Mouse (Mus musculus) embryonic facial prominence, embryonic 14.5 days (tissue): ENCODE data around the gene Ddhd1. TPM values are rescaled to one million over a fixed set of nuclear protein-coding genes. Genes with fewer than 3 reads are reported as not detected.

ENCODE experiments used
- ATAC-seq: fragments of 200-750 bp; cut with Nextera tagmentation; 2 replicates; pipeline ENCODE4 v1.8.0; 2017; ENCODE audit warnings: low read depth, moderate number of reproducible peaks, moderate TSS enrichment
- DNase-seq: peaks from one replicate; pipeline ENCODE4 v3.0.0-alpha.2; 2015; ENCODE audit warnings: low spot score
- H3K27ac ChIP-seq: fragments of 300-500 bp; sonication (generic); replicated peaks from 2 replicates; pipeline ENCODE4 v1.5.1; 2014; ENCODE audit warnings: low read depth, mild to moderate bottlenecking, low read length, moderate library complexity
- H3K27me3 ChIP-seq: fragments of 300-500 bp; sonication (generic); replicated peaks from 2 replicates; pipeline ENCODE4 v1.6.1; 2014; ENCODE audit warnings: low read length; ENCODE audit not compliant: control insufficient read depth, insufficient read depth
- H3K36me3 ChIP-seq: fragments of 300-500 bp; sonication (generic); 2 replicates; pipeline ENCODE4 v1.6.1; 2014; ENCODE audit warnings: low read length, mixed read lengths; ENCODE audit not compliant: control insufficient read depth, insufficient read depth
- H3K4me1 ChIP-seq: fragments of 300-500 bp; sonication (generic); 2 replicates; pipeline ENCODE4 v1.6.1; 2014; ENCODE audit warnings: antibody characterized with exemption, low read length; ENCODE audit not compliant: control insufficient read depth, insufficient read depth
- H3K4me2 ChIP-seq: fragments of 300-500 bp; sonication (generic); 2 replicates; pipeline ENCODE4 v1.6.1; 2014; ENCODE audit warnings: low read depth, mild to moderate bottlenecking, low read length, moderate library complexity, mixed read lengths
- H3K4me3 ChIP-seq: fragments of 300-500 bp; sonication (generic); 2 replicates; pipeline ENCODE4 v1.5.1; 2014; ENCODE audit warnings: low read depth, mild to moderate bottlenecking, low read length
- H3K9ac ChIP-seq: fragments of 300-500 bp; sonication (generic); 2 replicates; pipeline ENCODE4 v1.6.1; 2014; ENCODE audit warnings: low read depth, mild to moderate bottlenecking, low read length, moderate library complexity, mixed read lengths
- H3K9me3 ChIP-seq: fragments of 300-500 bp; sonication (generic); 2 replicates; pipeline ENCODE4 v1.6.1; 2016; ENCODE audit warnings: low read length; ENCODE audit not compliant: control insufficient read depth
- WGBS: fragments of 180-500 bp; shearing (Covaris S2); extraction: QIAGEN DNeasy Blood & Tissue Kit; methylation state at CpG from one replicate; pipeline ENCODE4 v1.1.7; 2014; 5-methylcytosine and 5-hydroxymethylcytosine counted together
- polyA plus RNA-seq: library from polyadenylated mRNA; unstranded; fragments of >200 nt; fragmentation: Nextera tagmentation; extraction: Ambion mirVana; gene quantifications from 2 replicates; pipeline ENCODE4 v1.2.1, GENCODE M21; 2014

The Ddhd1 gene
- polyA plus RNA-seq, 1 experiment from 2014 or later = 7.6 TPM

- Histone ChIP-seq H3K27ac (peak overlapping the region; percentile 23; the same call in 1 of the 2 replicates), H3K9me3 (no peaks in the 10 kb centered on the region), H3K4me1 (no peaks in the 10 kb centered on the region), H3K4me2 (no peak overlapping the region), H3K9ac (no peak overlapping the region), H3K27me3 (no peaks in the 10 kb centered on the region), H3K36me3 (no peaks in the 10 kb centered on the region), H3K4me3 (no peak overlapping the region)
- ATAC-seq = no peak
- DNase-seq = no peak
- 57% methylated on average over 11 of the region's 11 CpGs for WGBS
These were observed 8.7 kb downstream of the Ddhd1 start for GRCm38 (mm10) chr14:45648999-45649818.

DNA sequence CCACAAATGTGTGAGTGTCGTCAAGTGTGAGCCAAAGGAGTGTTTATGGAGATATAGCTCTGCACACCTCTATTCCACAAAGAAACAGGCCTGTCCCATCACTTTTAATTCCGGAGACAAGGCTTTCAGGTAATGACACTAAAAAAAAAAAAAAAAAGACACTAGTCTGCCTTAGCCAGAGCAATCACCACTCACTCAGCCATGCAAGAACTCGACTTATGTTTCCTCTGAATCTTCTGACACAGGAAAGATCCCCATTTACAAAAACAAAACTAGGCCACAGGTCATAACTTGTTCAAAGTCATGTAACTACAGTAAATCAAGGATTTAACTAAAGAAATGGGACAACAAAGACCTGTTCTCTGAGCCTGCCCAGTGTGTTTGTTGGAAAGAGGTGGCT is 9.8 kb downstream of the Ddhd1 start:
- Histone ChIP-seq H3K36me3 (no peaks in the 10 kb centered on the region), H3K27me3 (no peaks in the 10 kb centered on the region), H3K9ac (no peak overlapping the region), H3K4me1 (no peaks in the 10 kb centered on the region), H3K4me2 (no peak overlapping the region), H3K27ac (no peak overlapping the region), H3K4me3 (no peak overlapping the region), H3K9me3 (no peaks in the 10 kb centered on the region)
- DNase-seq (peak; percentile 16), ATAC-seq (no peak)
- WGBS = 75% methylated on average over 3 of the region's 3 CpGs

DNA sequence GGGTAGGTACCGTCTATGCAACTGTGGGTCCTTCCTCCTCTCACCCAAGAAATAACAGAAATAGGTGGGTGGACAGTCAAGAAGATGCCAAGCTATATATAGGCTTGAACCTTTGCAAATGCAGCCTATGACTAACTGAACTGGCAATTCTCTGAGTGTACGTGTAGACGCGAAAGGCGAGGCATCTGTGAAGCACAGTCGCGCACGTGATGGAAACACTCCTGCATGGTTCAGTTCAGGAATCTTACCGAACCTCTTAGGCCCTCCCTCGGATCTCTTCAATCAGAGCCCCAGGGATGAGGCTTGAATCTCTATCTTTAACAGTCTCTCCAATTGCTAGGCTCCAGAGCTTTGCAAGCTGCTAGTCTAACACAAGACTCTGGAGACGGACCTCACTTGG is 10.3 kb downstream of the Ddhd1 start:
- ATAC-seq (no peak), DNase-seq (no peak)
- no peaks in the 10 kb centered on the region for H3K4me1 ChIP-seq
- no peaks in the 10 kb centered on the region for H3K36me3 ChIP-seq
- no peak overlapping the region for H3K9ac ChIP-seq
- no peaks in the 10 kb centered on the region for H3K27me3 ChIP-seq
- no peak overlapping the region for H3K4me2 ChIP-seq
- 93% methylated on average over 11 of the region's 11 CpGs for WGBS
- H3K9me3 ChIP-seq = no peaks in the 10 kb centered on the region
- H3K27ac ChIP-seq = no peak overlapping the region
- H3K4me3 ChIP-seq = no peak overlapping the region

- no peak overlapping the region for H3K4me3 ChIP-seq
- H3K9me3 ChIP-seq = no peaks in the 10 kb centered on the region
- no peak overlapping the region for H3K9ac ChIP-seq
- H3K27ac ChIP-seq = no peak overlapping the region
- no peaks in the 10 kb centered on the region for H3K36me3 ChIP-seq
- ATAC-seq = no peak
- WGBS = 83% methylated on average over 7 of the region's 7 CpGs
- DNase-seq = no peak
- H3K4me2 ChIP-seq = no peak overlapping the region
- H3K4me1 ChIP-seq = no peaks in the 10 kb centered on the region
- H3K27me3 ChIP-seq = no peaks in the 10 kb centered on the region
These were observed 10.8 kb downstream of the Ddhd1 start for GRCm38 (mm10) chr14:45647175-45647574.

DNA sequence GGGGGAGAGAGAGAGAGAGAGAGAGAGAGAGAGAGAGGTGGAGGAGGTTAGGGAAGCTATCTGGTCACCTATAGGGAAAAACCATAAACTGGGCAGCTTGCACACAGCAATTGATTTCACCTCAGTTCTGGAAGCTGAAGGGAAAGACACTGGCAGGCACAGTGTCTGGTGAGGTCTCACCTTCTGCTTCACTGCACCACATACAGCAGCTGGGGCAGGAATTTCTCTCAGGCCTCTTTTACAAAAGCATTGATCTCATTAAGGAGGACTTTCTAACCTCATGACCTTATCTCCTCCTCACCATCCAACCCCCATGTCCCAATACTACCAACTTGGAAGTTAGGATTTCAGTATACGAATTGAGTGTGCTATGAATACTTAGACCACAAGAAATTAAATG is 13.2 kb downstream of the Ddhd1 start:
- ATAC-seq (no peak), DNase-seq (no peak)
- Histone ChIP-seq H3K9me3 (no peaks in the 10 kb centered on the region), H3K4me2 (no peak overlapping the region), H3K4me3 (no peak overlapping the region), H3K27me3 (no peaks in the 10 kb centered on the region), H3K27ac (no peak overlapping the region), H3K9ac (no peak overlapping the region), H3K4me1 (no peaks in the 10 kb centered on the region), H3K36me3 (no peaks in the 10 kb centered on the region)
- WGBS = 57% methylated on average over 1 of the region's 1 CpGs

- H3K9me3 ChIP-seq = no peaks in the 10 kb centered on the region
- H3K36me3 ChIP-seq = no peaks in the 10 kb centered on the region
- H3K4me1 ChIP-seq = no peaks in the 10 kb centered on the region
- no peaks in the 10 kb centered on the region for H3K27me3 ChIP-seq
- no peak overlapping the region for H3K4me2 ChIP-seq
- DNase-seq (no peak), ATAC-seq (no peak)
- 52% methylated on average over 7 of the region's 7 CpGs for WGBS
- no peak overlapping the region for H3K27ac ChIP-seq
- no peak overlapping the region for H3K4me3 ChIP-seq
- H3K9ac ChIP-seq = no peak overlapping the region
These were observed 13.7 kb downstream of the Ddhd1 start for GRCm38 (mm10) chr14:45644202-45644601.

GRCm38 (mm10) chr14:45643461-45643860 is 14.5 kb downstream of the Ddhd1 start:
- no peaks in the 10 kb centered on the region for H3K4me1 ChIP-seq
- no peaks in the 10 kb centered on the region for H3K27me3 ChIP-seq
- H3K9me3 ChIP-seq = no peaks in the 10 kb centered on the region
- H3K4me3 ChIP-seq = no peak overlapping the region
- H3K27ac ChIP-seq = no peak overlapping the region
- DNase-seq (no peak), ATAC-seq (no peak)
- 52% methylated on average over 3 of the region's 3 CpGs for WGBS
- H3K4me2 ChIP-seq = no peak overlapping the region
- no peaks in the 10 kb centered on the region for H3K36me3 ChIP-seq
- no peak overlapping the region for H3K9ac ChIP-seq

DNA sequence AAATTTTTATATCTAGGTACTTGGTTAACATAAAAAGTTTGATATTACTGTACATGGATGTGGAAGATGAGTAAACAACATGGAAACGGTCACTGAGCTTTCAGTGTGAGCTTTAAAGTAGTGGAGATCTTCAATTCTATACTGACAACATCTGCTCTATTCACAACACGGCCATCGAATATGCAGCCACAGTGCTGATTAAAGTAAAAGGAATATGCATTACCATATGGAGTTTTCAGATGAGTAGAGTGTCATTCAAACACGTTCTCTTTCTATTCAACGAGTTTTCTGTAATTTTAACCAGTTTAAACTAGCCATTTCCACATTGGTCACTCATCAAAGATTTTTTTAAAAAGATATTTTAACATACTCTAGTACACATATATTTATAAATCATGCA is 15.1 kb downstream of the Ddhd1 start:
- Histone ChIP-seq H3K36me3 (no peaks in the 10 kb centered on the region), H3K27me3 (no peaks in the 10 kb centered on the region), H3K9ac (no peak overlapping the region), H3K27ac (no peak overlapping the region), H3K4me1 (no peaks in the 10 kb centered on the region), H3K4me2 (no peak overlapping the region), H3K4me3 (no peak overlapping the region), H3K9me3 (no peaks in the 10 kb centered on the region)
- ATAC-seq (no peak), DNase-seq (no peak)
- 80% methylated on average over 5 of the region's 5 CpGs for WGBS

DNA sequence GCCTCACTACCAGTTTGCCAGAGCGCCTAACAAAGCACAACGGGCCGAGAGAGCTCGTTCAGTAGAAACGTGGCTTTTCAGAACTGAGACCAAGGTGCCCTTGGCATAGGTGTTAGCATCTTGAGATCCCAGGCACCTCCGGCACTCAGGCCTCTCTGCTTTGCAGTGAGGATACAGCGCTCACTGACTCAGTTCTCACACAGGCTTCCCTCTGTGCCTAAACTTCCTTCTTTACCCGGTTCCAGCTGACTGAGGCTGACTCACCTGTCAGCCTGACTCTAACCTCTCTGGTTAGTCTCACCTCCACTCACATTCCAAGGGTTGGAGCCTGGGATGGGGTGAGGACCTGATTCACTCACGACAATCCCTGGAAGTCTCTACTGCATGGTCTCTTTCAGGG is 15.7 kb downstream of the Ddhd1 start:
- Histone ChIP-seq H3K4me1 (no peaks in the 10 kb centered on the region), H3K9ac (no peak overlapping the region), H3K4me2 (no peak overlapping the region), H3K36me3 (no peaks in the 10 kb centered on the region), H3K27ac (no peak overlapping the region), H3K27me3 (no peaks in the 10 kb centered on the region), H3K9me3 (no peaks in the 10 kb centered on the region), H3K4me3 (no peak overlapping the region)
- ATAC-seq = no peak
- WGBS = 78% methylated on average over 9 of the region's 9 CpGs
- no peak for DNase-seq
